Mouse (Mus musculus) stomach, postnatal 0 days (tissue): ENCODE measurements around the gene Muc4. TPM values are rescaled to one million over a fixed set of nuclear protein-coding genes. Genes with fewer than 3 reads are reported as not detected.
A peak's percentile ranks its signal among the peaks of the same experiment; 100 is the strongest.

Source experiments
- ATAC-seq: fragments of 200-750 bp; cut with Nextera tagmentation; 2 replicates; pipeline ENCODE4 v1.8.0; 2017; ENCODE audit not compliant: low FRiP score, low TSS enrichment
- DNase-seq: peaks from one replicate; pipeline ENCODE4 v3.0.0-alpha.2; 2016; ENCODE audit warnings: low spot score
- H3K27ac ChIP-seq: fragments of 300-500 bp; sonication (generic); replicated peaks from 2 replicates; pipeline ENCODE4 v1.5.1; 2014; ENCODE audit warnings: mild to moderate bottlenecking, control low read depth
- H3K27me3 ChIP-seq: fragments of 300-500 bp; sonication (generic); 2 replicates; pipeline ENCODE4 v1.6.1; 2014; ENCODE audit warnings: low read length; ENCODE audit not compliant: control insufficient read depth, insufficient read depth
- H3K36me3 ChIP-seq: fragments of 300-500 bp; sonication (generic); 2 replicates; pipeline ENCODE4 v1.6.1; 2014; ENCODE audit warnings: low read length, mixed read lengths; ENCODE audit not compliant: control insufficient read depth, insufficient read depth
- H3K4me1 ChIP-seq: fragments of 300-500 bp; sonication (generic); replicated peaks from 2 replicates; pipeline ENCODE4 v1.6.1; 2014; ENCODE audit warnings: antibody characterized with exemption; ENCODE audit not compliant: control insufficient read depth, insufficient read depth
- H3K4me2 ChIP-seq: fragments of 300-500 bp; sonication (generic); replicated peaks from 2 replicates; pipeline ENCODE4 v1.6.1; 2014; ENCODE audit warnings: low read depth, mild to moderate bottlenecking, control low read depth, moderate library complexity
- H3K4me3 ChIP-seq: fragments of 300-500 bp; sonication (generic); 2 replicates; pipeline ENCODE4 v1.5.1; 2014; ENCODE audit warnings: low read depth, low read length, control low read depth
- H3K9ac ChIP-seq: fragments of 300-500 bp; sonication (generic); 2 replicates; pipeline ENCODE4 v1.6.1; 2014; ENCODE audit warnings: mild to moderate bottlenecking, low read length, control low read depth, mixed read lengths
- H3K9me3 ChIP-seq: fragments of 300-500 bp; sonication (generic); 2 replicates; pipeline ENCODE4 v1.6.1; 2016; ENCODE audit warnings: low read length; ENCODE audit not compliant: control insufficient read depth
- CTCF ChIP-seq: IDR thresholded peaks from 2 replicates; pipeline ENCODE4 v1.5.1; 2016; ENCODE audit warnings: antibody characterized with exemption, low read depth, mild to moderate bottlenecking, moderate library complexity
- EP300 ChIP-seq: optimal IDR thresholded peaks from 2 replicates; pipeline ENCODE3; 2016; ENCODE audit warnings: antibody characterized with exemption
- WGBS: fragments of 180-500 bp; shearing (Covaris S2); extraction: QIAGEN DNeasy Blood & Tissue Kit; methylation state at CpG from one replicate; pipeline ENCODE4 v1.1.7; 2014; 5-methylcytosine and 5-hydroxymethylcytosine counted together
- polyA plus RNA-seq: library from polyadenylated mRNA; unstranded; fragments of >200 nt; fragmentation: Nextera tagmentation; extraction: Ambion mirVana; gene quantifications from 2 replicates; pipeline ENCODE4 v1.2.1, GENCODE M21; 2015

Muc4 gene
- polyA plus RNA-seq, 1 experiment from 2014 or later = 2.5 TPM

GRCm38 (mm10) chr16:32797426-32797689 is 61.7 kb downstream of the Muc4 start, which contains the start of gene Muc20:
Gene Muc20, minus strand, starts transcription at chr16:32797435.
- Histone ChIP-seq H3K4me1 (no peaks in the 10 kb centered on the region), H3K27ac (no peak within 1 kb of the TSS), H3K27me3 (no peaks in the 10 kb centered on the region), H3K4me3 (no peak within 1 kb of the TSS), H3K4me2 (no peak within 1 kb of the TSS), H3K9me3 (no peaks in the 10 kb centered on the region), H3K9ac (no peak within 1 kb of the TSS), H3K36me3 (no peaks in the 10 kb centered on the region)
- no peak for TF ChIP-seq CTCF
- WGBS = 61% methylated on average over 3 of the region's 3 CpGs
- DNase-seq = no peak
- no peak for ATAC-seq

GRCm38 (mm10) chr16:32803252-32803853 is 67.7 kb downstream of the Muc4 start:
- H3K9ac ChIP-seq = no peak overlapping the region
- H3K27ac ChIP-seq = no peak overlapping the region; the same call in 1 of the 2 replicates
- no peaks in the 10 kb centered on the region for H3K4me1 ChIP-seq
- H3K4me3 ChIP-seq = no peak overlapping the region
- DNase-seq (peak; percentile 72), ATAC-seq (peak; percentile 43)
- no peaks in the 10 kb centered on the region for H3K9me3 ChIP-seq
- TF ChIP-seq EP300 (no peak), CTCF (no peak)
- H3K36me3 ChIP-seq = no peaks in the 10 kb centered on the region
- H3K27me3 ChIP-seq = no peaks in the 10 kb centered on the region
- no peak overlapping the region for H3K4me2 ChIP-seq
- 23% methylated on average over 6 of the region's 6 CpGs for WGBS

- H3K4me3 ChIP-seq = no peak overlapping the region
- ATAC-seq (no peak), DNase-seq (no peak)
- TF ChIP-seq CTCF (no peak), EP300 (no peak)
- H3K4me2 ChIP-seq = no peak overlapping the region
- WGBS = 44% methylated on average over 5 of the region's 5 CpGs
- H3K27me3 ChIP-seq = no peaks in the 10 kb centered on the region
- H3K9ac ChIP-seq = no peak overlapping the region
- no peaks in the 10 kb centered on the region for H3K36me3 ChIP-seq
- H3K4me1 ChIP-seq = no peaks in the 10 kb centered on the region
- no peak overlapping the region for H3K27ac ChIP-seq
- H3K9me3 ChIP-seq = no peaks in the 10 kb centered on the region
Observed at GRCm38 (mm10) chr16:32803901-32804300, 68.2 kb downstream of the Muc4 start.

DNA sequence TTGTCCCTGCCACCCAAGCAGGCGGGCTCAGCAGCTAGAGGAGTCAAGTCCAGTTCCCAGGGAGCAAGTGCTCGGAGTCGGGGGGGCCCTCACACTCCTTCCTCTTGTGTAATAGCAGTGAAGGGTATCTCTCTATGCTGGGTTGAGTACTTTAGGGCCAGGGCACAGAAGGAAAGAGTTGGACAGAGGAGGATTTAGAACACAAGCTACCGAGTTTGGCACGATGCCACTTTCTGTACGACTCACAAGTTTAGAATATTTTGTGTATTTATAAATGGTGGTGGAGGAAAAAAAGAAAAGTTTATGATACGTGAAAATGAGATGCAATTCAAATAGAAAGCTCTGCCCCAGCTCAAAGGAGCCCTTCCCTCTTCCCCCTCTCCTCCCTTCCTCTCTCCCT is 69.5 kb downstream of the Muc4 start:
- H3K27me3 ChIP-seq = no peaks in the 10 kb centered on the region
- DNase-seq (no peak), ATAC-seq (no peak)
- no peak overlapping the region for H3K9ac ChIP-seq
- 52% methylated on average over 7 of the region's 7 CpGs for WGBS
- H3K27ac ChIP-seq = no peak overlapping the region
- H3K36me3 ChIP-seq = no peaks in the 10 kb centered on the region
- TF ChIP-seq CTCF = no peak
- no peak for TF ChIP-seq EP300
- no peaks in the 10 kb centered on the region for H3K4me1 ChIP-seq
- H3K4me2 ChIP-seq = no peak overlapping the region
- no peaks in the 10 kb centered on the region for H3K9me3 ChIP-seq
- H3K4me3 ChIP-seq = no peak overlapping the region

- peak; percentile 21 for TF ChIP-seq CTCF
- no peak for TF ChIP-seq EP300
- H3K36me3 ChIP-seq = no peaks in the 10 kb centered on the region
- no peak overlapping the region for H3K4me3 ChIP-seq
- no peak overlapping the region for H3K4me2 ChIP-seq
- H3K9me3 ChIP-seq = no peaks in the 10 kb centered on the region
- DNase-seq (peak; percentile 37), ATAC-seq (peak; percentile 29; the same call in 1 of the 2 replicates)
- H3K27me3 ChIP-seq = no peaks in the 10 kb centered on the region
- WGBS = 44% methylated on average over 8 of the region's 8 CpGs
- H3K4me1 ChIP-seq = no peaks in the 10 kb centered on the region
- H3K9ac ChIP-seq = no peak overlapping the region
- H3K27ac ChIP-seq = no peak overlapping the region
Observed at GRCm38 (mm10) chr16:32807408-32808185, 71.9 kb downstream of the Muc4 start.

GRCm38 (mm10) chr16:32810321-32810720 is 74.6 kb downstream of the Muc4 start, which contains the start of gene Smbd1:
Gene Smbd1, minus strand, starts transcription at chr16:32810477.
- ATAC-seq (no peak), DNase-seq (peak; percentile 23)
- WGBS = 86% methylated on average over 4 of the region's 4 CpGs
- Histone ChIP-seq H3K27me3 (no peaks in the 10 kb centered on the region), H3K36me3 (no peaks in the 10 kb centered on the region), H3K4me2 (no peak within 1 kb of the TSS), H3K4me1 (no peaks in the 10 kb centered on the region), H3K9me3 (no peaks in the 10 kb centered on the region), H3K9ac (no peak within 1 kb of the TSS), H3K27ac (no peak within 1 kb of the TSS), H3K4me3 (no peak within 1 kb of the TSS)
- no peak for TF ChIP-seq EP300
- TF ChIP-seq CTCF = no peak
